Mouse (Mus musculus) stomach, postnatal 0 days (tissue): ENCODE measurements around the gene Eif4g3. TPM values are rescaled to one million over a fixed set of nuclear protein-coding genes. Genes with fewer than 3 reads are reported as not detected.

Experiments used
- ATAC-seq: fragments of 200-750 bp; cut with Nextera tagmentation; 2 replicates; pipeline ENCODE4 v1.8.0; 2017; ENCODE audit not compliant: low FRiP score, low TSS enrichment
- DNase-seq: peaks from one replicate; pipeline ENCODE4 v3.0.0-alpha.2; 2016; ENCODE audit warnings: low spot score
- H3K27ac ChIP-seq: fragments of 300-500 bp; sonication (generic); replicated peaks from 2 replicates; pipeline ENCODE4 v1.5.1; 2014; ENCODE audit warnings: mild to moderate bottlenecking, control low read depth
- H3K27me3 ChIP-seq: fragments of 300-500 bp; sonication (generic); 2 replicates; pipeline ENCODE4 v1.6.1; 2014; ENCODE audit warnings: low read length; ENCODE audit not compliant: control insufficient read depth, insufficient read depth
- H3K36me3 ChIP-seq: fragments of 300-500 bp; sonication (generic); 2 replicates; pipeline ENCODE4 v1.6.1; 2014; ENCODE audit warnings: low read length, mixed read lengths; ENCODE audit not compliant: control insufficient read depth, insufficient read depth
- H3K4me1 ChIP-seq: fragments of 300-500 bp; sonication (generic); replicated peaks from 2 replicates; pipeline ENCODE4 v1.6.1; 2014; ENCODE audit warnings: antibody characterized with exemption; ENCODE audit not compliant: control insufficient read depth, insufficient read depth
- H3K4me2 ChIP-seq: fragments of 300-500 bp; sonication (generic); replicated peaks from 2 replicates; pipeline ENCODE4 v1.6.1; 2014; ENCODE audit warnings: low read depth, mild to moderate bottlenecking, control low read depth, moderate library complexity
- H3K4me3 ChIP-seq: fragments of 300-500 bp; sonication (generic); 2 replicates; pipeline ENCODE4 v1.5.1; 2014; ENCODE audit warnings: low read depth, low read length, control low read depth
- H3K9ac ChIP-seq: fragments of 300-500 bp; sonication (generic); 2 replicates; pipeline ENCODE4 v1.6.1; 2014; ENCODE audit warnings: mild to moderate bottlenecking, low read length, control low read depth, mixed read lengths
- H3K9me3 ChIP-seq: fragments of 300-500 bp; sonication (generic); 2 replicates; pipeline ENCODE4 v1.6.1; 2016; ENCODE audit warnings: low read length; ENCODE audit not compliant: control insufficient read depth
- CTCF ChIP-seq: IDR thresholded peaks from 2 replicates; pipeline ENCODE4 v1.5.1; 2016; ENCODE audit warnings: antibody characterized with exemption, low read depth, mild to moderate bottlenecking, moderate library complexity
- EP300 ChIP-seq: optimal IDR thresholded peaks from 2 replicates; pipeline ENCODE3; 2016; ENCODE audit warnings: antibody characterized with exemption
- WGBS: fragments of 180-500 bp; shearing (Covaris S2); extraction: QIAGEN DNeasy Blood & Tissue Kit; methylation state at CpG from one replicate; pipeline ENCODE4 v1.1.7; 2014; 5-methylcytosine and 5-hydroxymethylcytosine counted together
- polyA plus RNA-seq: library from polyadenylated mRNA; unstranded; fragments of >200 nt; fragmentation: Nextera tagmentation; extraction: Ambion mirVana; gene quantifications from 2 replicates; pipeline ENCODE4 v1.2.1, GENCODE M21; 2015

Gene Eif4g3
- polyA plus RNA-seq, 1 experiment from 2014 or later: 11.4 TPM

DNA sequence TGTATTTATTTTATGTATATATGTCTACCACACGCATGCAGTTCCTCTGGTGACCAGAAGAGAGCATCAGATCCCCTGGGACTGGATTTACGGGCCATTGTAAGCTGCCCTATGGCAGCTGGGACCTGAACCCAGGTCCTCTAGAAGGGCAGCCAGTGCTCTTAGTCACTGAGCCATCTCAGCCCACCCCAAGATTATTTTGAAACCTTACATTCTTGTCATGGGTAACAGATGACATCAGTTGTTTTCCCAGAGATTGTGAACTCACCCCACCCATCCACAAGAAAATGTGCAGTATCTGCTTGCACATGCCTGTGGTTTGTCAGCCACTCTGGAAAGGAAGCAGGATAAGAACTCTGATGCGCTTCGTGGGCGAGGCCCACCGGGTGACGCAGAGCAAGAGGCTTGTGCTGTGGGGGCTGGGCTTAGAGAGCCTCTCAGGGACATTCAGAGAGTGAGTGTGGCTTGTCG is 37.9 kb upstream of the Eif4g3 start:
- TF ChIP-seq EP300 (peak; percentile 10), CTCF (peak; percentile 62)
- Histone ChIP-seq H3K27ac (no peak overlapping the region), H3K4me1 (no peaks in the 10 kb centered on the region), H3K9me3 (no peaks in the 10 kb centered on the region), H3K9ac (no peak overlapping the region), H3K36me3 (peaks cover 36% of the 10 kb centered on the region), H3K4me3 (no peak overlapping the region), H3K27me3 (no peaks in the 10 kb centered on the region), H3K4me2 (no peak overlapping the region)
- DNase-seq: peak; percentile 76
- peak; percentile 88 for ATAC-seq
- WGBS: 57% methylated on average over 8 of the region's 8 CpGs

DNA sequence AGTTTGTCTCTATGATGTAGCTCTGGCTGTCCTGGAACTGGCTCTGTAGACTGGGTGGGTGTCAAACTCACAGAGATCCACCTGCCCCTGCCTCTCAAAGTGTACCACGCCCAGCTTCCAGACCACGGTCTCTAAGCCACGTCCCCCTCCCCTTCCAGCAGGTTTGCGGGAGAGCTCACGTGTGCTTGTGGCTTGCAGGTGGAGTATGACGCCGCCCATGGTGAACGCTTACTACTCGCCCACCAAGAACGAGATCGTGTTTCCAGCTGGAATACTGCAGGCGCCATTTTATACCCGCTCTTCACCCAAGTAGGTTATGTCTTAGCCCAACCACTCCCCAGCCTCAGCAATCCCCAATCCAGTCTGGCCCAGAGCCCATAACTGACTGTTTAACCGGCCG is 36.6 kb upstream of the Eif4g3 start:
- no peak overlapping the region for H3K9ac ChIP-seq
- H3K27ac ChIP-seq: no peak overlapping the region
- H3K9me3 ChIP-seq: no peaks in the 10 kb centered on the region
- ATAC-seq (no peak), DNase-seq (no peak)
- peaks cover 30% of the 10 kb centered on the region for H3K36me3 ChIP-seq
- 92% methylated on average over 15 of the region's 15 CpGs for whole genome bisulfite sequencing
- no peak overlapping the region for H3K4me3 ChIP-seq
- no peak for TF ChIP-seq CTCF
- no peak for TF ChIP-seq EP300
- H3K4me1 ChIP-seq: no peaks in the 10 kb centered on the region
- H3K4me2 ChIP-seq: no peak overlapping the region
- H3K27me3 ChIP-seq: no peaks in the 10 kb centered on the region

- Histone ChIP-seq H3K9ac (no peak overlapping the region), H3K4me2 (no peak overlapping the region), H3K4me3 (no peak overlapping the region), H3K27ac (no peak overlapping the region), H3K4me1 (no peaks in the 10 kb centered on the region), H3K27me3 (no peaks in the 10 kb centered on the region), H3K9me3 (no peaks in the 10 kb centered on the region), H3K36me3 (peaks cover 39% of the 10 kb centered on the region)
- TF ChIP-seq EP300 (no peak), CTCF (peak; percentile 69)
- ATAC-seq (no peak), DNase-seq (no peak)
- 74% methylated on average over 13 of the region's 13 CpGs for WGBS
Observed at GRCm38 (mm10) chr4:137959889-137960665, 32.7 kb upstream of the Eif4g3 start.

DNA sequence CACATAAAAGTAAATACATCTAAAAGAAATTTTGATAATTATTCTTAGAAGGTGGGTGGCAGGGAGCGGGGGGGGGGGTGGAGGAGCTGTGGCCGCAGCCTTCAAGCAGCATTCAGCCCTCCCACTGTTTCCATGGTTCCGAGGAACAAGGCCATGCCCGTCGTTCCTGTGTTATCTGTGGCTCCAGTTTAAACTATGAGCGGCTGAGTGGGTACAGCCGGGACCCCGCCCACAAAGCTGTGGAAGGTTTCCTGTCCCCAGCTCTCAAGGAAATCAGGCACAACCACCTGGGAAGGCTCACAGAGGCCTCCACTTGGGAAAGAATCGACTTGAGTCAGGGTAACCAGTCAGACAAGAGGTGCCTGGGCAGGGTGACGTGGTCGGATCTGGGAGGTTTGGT is 32.1 kb upstream of the Eif4g3 start:
- Histone ChIP-seq H3K27me3 (no peaks in the 10 kb centered on the region), H3K4me2 (no peak overlapping the region), H3K36me3 (peaks cover 39% of the 10 kb centered on the region), H3K9ac (no peak overlapping the region), H3K9me3 (no peaks in the 10 kb centered on the region), H3K4me1 (no peaks in the 10 kb centered on the region), H3K27ac (0 out of 2 replicates have a peak overlapping the region, but pooled peaks have one; percentile 24), H3K4me3 (no peak overlapping the region)
- DNase-seq: peak; percentile 65
- TF ChIP-seq EP300: no peak
- TF ChIP-seq CTCF: no peak
- ATAC-seq: peak; percentile 46; the same call in 1 of the 2 replicates
- 49% methylated on average over 11 of the region's 11 CpGs for WGBS

GRCm38 (mm10) chr4:137962643-137963350 is 30.0 kb upstream of the Eif4g3 start:
- 91% methylated on average over 20 of the region's 20 CpGs for WGBS
- TF ChIP-seq CTCF (no peak), EP300 (no peak)
- peaks cover 30% of the 10 kb centered on the region for H3K36me3 ChIP-seq
- no peak overlapping the region for H3K4me3 ChIP-seq
- no peaks in the 10 kb centered on the region for H3K9me3 ChIP-seq
- no peak overlapping the region for H3K4me2 ChIP-seq
- H3K4me1 ChIP-seq: no peaks in the 10 kb centered on the region
- no peak overlapping the region for H3K9ac ChIP-seq
- DNase-seq: no peak
- no peak overlapping the region for H3K27ac ChIP-seq
- no peak for ATAC-seq
- no peaks in the 10 kb centered on the region for H3K27me3 ChIP-seq

- Histone ChIP-seq H3K9ac (no peak overlapping the region), H3K4me2 (no peak overlapping the region)
Observed at GRCm38 (mm10) chr4:137963431-137963830, 29.4 kb upstream of the Eif4g3 start.

More at GRCm38 (mm10) chr4:137963431-137963830, 29.4 kb upstream of the Eif4g3 start:
- Histone ChIP-seq H3K4me3 (no peak overlapping the region), H3K27me3 (no peaks in the 10 kb centered on the region), H3K9me3 (no peaks in the 10 kb centered on the region), H3K36me3 (peaks cover 25% of the 10 kb centered on the region), H3K4me1 (no peaks in the 10 kb centered on the region), H3K27ac (no peak overlapping the region)
- ATAC-seq (no peak), DNase-seq (no peak)
- TF ChIP-seq EP300 (no peak), CTCF (no peak)
- WGBS: 82% methylated on average over 6 of the region's 6 CpGs
